Mouse (Mus musculus) G1E (cell line): ENCODE measurements around the gene Slc15a4.

Experiments used
- CTCF ChIP-seq: IDR thresholded peaks from 2 replicates; pipeline ENCODE4 v1.5.1; 2012; ENCODE audit warnings: low read depth, low read length, inconsistent platforms, mixed read lengths
- GATA2 ChIP-seq: IDR thresholded peaks from 2 replicates; pipeline ENCODE4 v1.6.1; 2012; ENCODE audit warnings: low read depth, low read length, inconsistent platforms, borderline replicate concordance
- POLR2AphosphoS5 ChIP-seq: IDR thresholded peaks from 2 replicates; pipeline ENCODE4 v1.6.1; 2012; ENCODE audit warnings: low read depth, low read length, inconsistent platforms; ENCODE audit not compliant: insufficient replicate concordance
- TAL1 ChIP-seq: conservative IDR thresholded peaks from 2 replicates; pipeline ENCODE4 v1.6.1; 2012; ENCODE audit warnings: low read depth, low read length, inconsistent platforms, mixed read lengths

GRCm38 (mm10) chr5:127587854-127588253 lies 44.8 kb downstream of the Slc15a4 start:
- TF ChIP-seq CTCF (no peak), TAL1 (no peak), GATA2 (no peak), POLR2AphosphoS5 (no peak)
